Mouse (Mus musculus): ENCODE measurements around the gene Tmem231. TPM values are rescaled to one million over a fixed set of nuclear protein-coding genes. Genes with fewer than 3 reads are reported as not detected.

Gene Tmem231
- total RNA-seq, 2 experiments from 2014 or later: 9.8 to 10.6 TPM

GRCm38 (mm10) chr8:111871278-111871677 is 62.4 kb downstream of the Tmem231 start:
- no peak for DNase-seq (ENCODE audit: low spot score in 2 of 2)
- intact Hi-C loops (cut with DNase I): loop anchor here (10.0 kb wide), 1 partner anchor 124 kb away; the partner anchor contains the start of gene Adat1

GRCm38 (mm10) chr8:111870379-111870778 is 63.3 kb downstream of the Tmem231 start:
- intact Hi-C loops (cut with DNase I): loop anchor here (10.0 kb wide), 1 partner anchor 124 kb away; the partner anchor contains the start of gene Adat1
- DNase-seq (ENCODE audit: low spot score in 2 of 2): no peak

- intact Hi-C loops (cut with DNase I): no loop called here
- DNase-seq (ENCODE audit: low spot score in 2 of 2): no peak
These were observed 65.0 kb downstream of the Tmem231 start for GRCm38 (mm10) chr8:111868664-111869063.

GRCm38 (mm10) chr8:111865857-111866256 is 67.8 kb downstream of the Tmem231 start:
- peak in 1 of 2 experiments; percentile 15 for DNase-seq (ENCODE audit: low spot score in 2 of 2)
- intact Hi-C loops (cut with DNase I): no loop called here

GRCm38 (mm10) chr8:111865130-111865852 is 68.4 kb downstream of the Tmem231 start:
- intact Hi-C loops (cut with DNase I): no loop called here
- DNase-seq (ENCODE audit: low spot score in 2 of 2): no peak

GRCm38 (mm10) chr8:111864648-111865047 is 69.0 kb downstream of the Tmem231 start:
- no peak for DNase-seq (ENCODE audit: low spot score in 2 of 2)
- intact Hi-C loops (cut with DNase I): no loop called here

GRCm38 (mm10) chr8:111863280-111863679 is 70.4 kb downstream of the Tmem231 start:
- no peak for DNase-seq (ENCODE audit: low spot score in 2 of 2)
- intact Hi-C loops (cut with DNase I): no loop called here

Other genes with a start within 250 kb of the Tmem231 start
- gene Ctrb1, start 242.9 kb downstream of the Tmem231 start, total RNA-seq (2021): not detected
- gene Bcar1, start 190.1 kb downstream of the Tmem231 start, total RNA-seq (2021): 10 to 100 TPM; 47.5 to 53.7 TPM
- 10 to 100 TPM; 79.4 to 83.6 TPM for gene Cfdp1, start 79.6 kb downstream of the Tmem231 start, total RNA-seq (2021)
- 1 to 10 TPM; 2.8 to 3.3 TPM for gene Tmem170, start 57.1 kb downstream of the Tmem231 start, total RNA-seq (2021)
- under 1 TPM; 0.62 to 0.85 TPM for gene Chst5, start 23.4 kb downstream of the Tmem231 start, total RNA-seq (2021)
- 100 to 1,000 TPM; 200 to 212 TPM for gene Gabarapl2, start 6.8 kb upstream of the Tmem231 start, total RNA-seq (2021)
- gene Adat1, start 58.4 kb upstream of the Tmem231 start, total RNA-seq (2021): 1 to 10 TPM; 4.8 to 5.2 TPM
- gene Kars, start 77.4 kb upstream of the Tmem231 start, total RNA-seq (2021): 10 to 100 TPM; 68.3 to 71.8 TPM
- 10 to 100 TPM; 32.2 to 33.8 TPM for gene Terf2ip, start 77.5 kb upstream of the Tmem231 start, total RNA-seq (2021)
- gene Gm6793, start 81.2 kb upstream of the Tmem231 start, total RNA-seq (2021): under 1 TPM in 1 of 2 experiments, not detected in 1; 0.22 TPM

Data from left cerebral cortex, postnatal 14 days (tissue).